Mouse (Mus musculus) CH12.LX (cell line): ENCODE data around the gene Nwd2.
A peak's percentile ranks its signal among the peaks of the same experiment; 100 is the strongest.

Experiments
- CTCF ChIP-seq, 2 experiments: IDR thresholded peaks in 1 of 2; conservative IDR thresholded peaks in 1 of 2; 2 replicates each; pipeline ENCODE4 v1.5.1; 2011 to 2012; ENCODE audit warnings: low read depth in 2 of 2, low read length in 2 of 2, improper control_type of control experiment in 1 of 2, inconsistent platforms in 1 of 2, mild to moderate bottlenecking in 1 of 2, moderate library complexity in 1 of 2
- EP300 ChIP-seq: IDR thresholded peaks from 2 replicates; pipeline ENCODE4 v1.6.1; 2011; ENCODE audit warnings: low read length, improper control_type of control experiment
- HCFC1 ChIP-seq: IDR thresholded peaks from 2 replicates; pipeline ENCODE4 v1.6.1; 2012; ENCODE audit warnings: low read depth, mild to moderate bottlenecking, inconsistent platforms, low read length, improper control_type of control experiment
- MAFK ChIP-seq: IDR thresholded peaks from 2 replicates; pipeline ENCODE4 v1.6.1; 2011; ENCODE audit warnings: low read length, improper control_type of control experiment; ENCODE audit not compliant: insufficient replicate concordance
- MXI1 ChIP-seq: IDR thresholded peaks from 2 replicates; pipeline ENCODE4 v1.6.1; 2011; ENCODE audit warnings: mild to moderate bottlenecking, low read depth, low read length, improper control_type of control experiment
- POLR2A ChIP-seq: IDR thresholded peaks from 2 replicates; pipeline ENCODE4 v1.6.1; 2011; ENCODE audit warnings: low read depth, mild to moderate bottlenecking, improper control_type of control experiment, low read length
- SMC3 ChIP-seq: IDR thresholded peaks from 2 replicates; pipeline ENCODE4 v1.6.1; 2011; ENCODE audit warnings: low read depth, low read length, improper control_type of control experiment
- USF1 ChIP-seq: IDR thresholded peaks from 2 replicates; pipeline ENCODE4 v1.6.1; 2014; ENCODE audit warnings: low read depth, mild to moderate bottlenecking, inconsistent platforms, low read length, improper control_type of control experiment

DNA sequence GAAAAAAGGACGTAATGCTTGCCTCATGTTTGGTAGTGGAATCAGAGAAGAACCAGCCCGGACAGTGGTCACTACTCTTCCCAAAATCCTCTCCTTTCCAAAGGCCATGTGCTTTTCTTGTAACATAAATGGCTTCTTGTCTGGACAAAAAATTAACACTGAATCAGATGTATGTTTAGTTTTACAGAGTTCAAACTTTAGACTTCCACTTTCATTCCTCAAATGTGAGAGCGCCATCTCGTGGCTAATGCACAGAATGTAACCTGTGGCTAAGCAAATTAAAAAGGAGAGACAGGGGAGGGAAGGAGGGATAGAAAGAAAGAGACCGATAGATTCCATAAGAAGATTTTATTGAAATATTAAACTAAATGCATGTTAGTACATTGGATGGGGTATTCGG, 117.8 kb downstream of the Nwd2 start:
- TF ChIP-seq SMC3 (peak; percentile 79), CTCF (conservative IDR thresholded peaks at IDR 0.05 in 1 of 2, IDR thresholded peaks at IDR 0.05 in 1 of 2; ENCODE audit: low read depth in 2 of 2, low read length in 2 of 2) (peak; percentile 52 to 90), USF1 (no peak), MAFK (0 out of 2 replicates have a peak, but pooled peaks have one; percentile 7), HCFC1 (no peak; the same call in 1 of the 2 replicates), MXI1 (no peak), POLR2A (no peak), EP300 (0 out of 2 replicates have a peak, but pooled peaks have one; percentile 19)
